Mouse (Mus musculus): Measurements from ENCODE around the gene Prickle1. TPM values are rescaled to one million over a fixed set of nuclear protein-coding genes. Genes with fewer than 3 reads are reported as not detected.

The Prickle1 gene
- total and polyA plus RNA-seq, 2 experiments from 2014 or later = 15.1 to 15.6 TPM

DNA sequence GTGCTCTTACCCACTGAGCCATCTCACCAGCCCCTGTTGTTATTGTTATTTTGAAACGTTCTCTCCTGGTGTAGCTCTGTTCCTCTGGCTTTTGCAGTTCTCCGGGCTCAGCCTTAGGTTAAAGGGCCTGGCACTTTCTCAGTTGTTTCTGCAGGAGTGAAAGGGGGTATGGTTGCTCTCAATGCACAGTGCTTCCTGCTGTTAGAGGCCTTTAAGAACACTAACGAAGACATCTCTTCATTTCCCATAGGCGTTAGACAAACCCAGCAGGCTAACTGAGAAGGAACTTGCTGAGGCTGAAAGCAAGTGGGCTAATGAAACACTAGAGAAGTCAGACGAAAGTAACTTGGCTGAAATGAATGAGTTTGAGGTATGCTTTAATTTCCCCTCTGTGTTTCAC, 136.3 kb downstream of the Prickle1 start:
- 0 out of 2 replicates have a peak, but pooled peaks cover 3% of the 10 kb centered on the region for H3K36me3 ChIP-seq (ENCODE audit: insufficient read depth)
- no peaks in the 10 kb centered on the region for H3K4me1 ChIP-seq (ENCODE audit: insufficient read depth)
- no peak for TF ChIP-seq CTCF (IDR thresholded peaks at IDR 0.05; ENCODE audit: low read depth)
- H3K27ac ChIP-seq (ENCODE audit: low read depth, low read length) = no peak overlapping the region
- ATAC-seq (no peak), DNase-seq (no peak)
- no peak overlapping the region for H3K4me2 ChIP-seq (ENCODE audit: low read depth)
- H3K27me3 ChIP-seq (ENCODE audit: insufficient read depth, low read length) = no peaks in the 10 kb centered on the region
- no peak overlapping the region for H3K4me3 ChIP-seq (ENCODE audit: low read depth, low read length)
- H3K9me3 ChIP-seq (ENCODE audit: low read length) = no peaks in the 10 kb centered on the region
- WGBS = 36% methylated on average over 5 of the region's 5 CpGs
- no peak overlapping the region for H3K9ac ChIP-seq

- H3K27me3 ChIP-seq (ENCODE audit: insufficient read depth, low read length) = no peaks in the 10 kb centered on the region
- DNase-seq (no peak), ATAC-seq (no peak)
- H3K9ac ChIP-seq = no peak overlapping the region
- TF ChIP-seq CTCF (IDR thresholded peaks at IDR 0.05; ENCODE audit: low read depth) = no peak
- no peaks in the 10 kb centered on the region for H3K36me3 ChIP-seq (ENCODE audit: insufficient read depth)
- H3K4me3 ChIP-seq (ENCODE audit: low read depth, low read length) = no peak overlapping the region
- H3K27ac ChIP-seq (ENCODE audit: low read depth, low read length) = no peak overlapping the region
- no peaks in the 10 kb centered on the region for H3K9me3 ChIP-seq (ENCODE audit: low read length)
- H3K4me1 ChIP-seq (ENCODE audit: insufficient read depth) = no peaks in the 10 kb centered on the region
- H3K4me2 ChIP-seq (ENCODE audit: low read depth) = no peak overlapping the region
Measured at GRCm38 (mm10) chr15:93456005-93456404, 139.7 kb downstream of the Prickle1 start.

DNA sequence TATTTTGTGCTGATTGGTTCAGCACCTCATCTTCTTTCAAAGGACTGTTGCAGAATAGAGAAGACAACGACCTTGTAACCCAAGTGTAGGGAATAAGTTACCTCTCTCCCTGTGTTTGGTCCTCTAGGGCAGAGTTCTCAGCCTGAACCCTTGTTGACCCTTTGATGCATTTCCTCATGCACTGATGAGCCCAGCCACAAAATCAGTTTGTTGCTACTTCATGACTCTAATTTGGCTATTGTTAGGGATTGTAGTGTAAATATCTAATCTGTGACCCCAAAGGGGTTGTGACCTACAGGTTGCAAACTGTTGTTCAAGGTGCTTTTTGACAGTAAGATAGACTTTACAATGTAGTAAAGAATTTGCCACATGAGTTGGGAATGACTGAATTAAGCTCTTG, 142.4 kb downstream of the Prickle1 start:
- no peaks in the 10 kb centered on the region for H3K36me3 ChIP-seq (ENCODE audit: insufficient read depth)
- no peak overlapping the region for H3K27ac ChIP-seq (ENCODE audit: low read depth, low read length)
- H3K4me1 ChIP-seq (ENCODE audit: insufficient read depth) = no peaks in the 10 kb centered on the region
- DNase-seq = no peak
- no peak overlapping the region for H3K4me2 ChIP-seq (ENCODE audit: low read depth)
- H3K9ac ChIP-seq = no peak overlapping the region
- no peak for ATAC-seq
- WGBS = 86% methylated on average over 1 of the region's 1 CpGs
- H3K4me3 ChIP-seq (ENCODE audit: low read depth, low read length) = no peak overlapping the region
- H3K9me3 ChIP-seq (ENCODE audit: low read length) = no peaks in the 10 kb centered on the region
- TF ChIP-seq CTCF (IDR thresholded peaks at IDR 0.05; ENCODE audit: low read depth) = no peak
- H3K27me3 ChIP-seq (ENCODE audit: insufficient read depth, low read length) = no peaks in the 10 kb centered on the region

Other genes with a start within 250 kb of the Prickle1 start
- gene Zcrb1, start 197.6 kb downstream of the Prickle1 start, total RNA-seq (2014; rRNA removed) = 52.6 and 56.2 TPM in 2 replicates
- 147 and 168 TPM in 2 replicates for gene Zcrb1, start 197.6 kb downstream of the Prickle1 start, polyA plus RNA-seq (2015; fragmentation: Nextera tagmentation; extraction: Ambion mirVana)
- 24.8 and 32.3 TPM in 2 replicates for gene Pphln1, start 197.5 kb downstream of the Prickle1 start, total RNA-seq (2014; rRNA removed)
- 30.8 and 37.9 TPM in 2 replicates for gene Pphln1, start 197.5 kb downstream of the Prickle1 start, polyA plus RNA-seq (2015; fragmentation: Nextera tagmentation; extraction: Ambion mirVana)

Measured in forebrain, postnatal 0 days (tissue).